Mouse (Mus musculus): ENCODE measurements around the gene Cd177. TPM values are rescaled to one million over a fixed set of nuclear protein-coding genes. Genes with fewer than 3 reads are reported as not detected.
"Not testable (repeated sequence)": the region's sequence is repeated elsewhere in the genome, so short reads cannot be mapped to it uniquely, and the experiment has no call there.

Cd177 gene
- polyA plus RNA-seq, 1 experiment from 2014 or later, result 0.11 TPM

GRCm38 (mm10) chr7:24762574-24762973 lies 2.5 kb upstream of the Cd177 start:
- H3K36me3 ChIP-seq (ENCODE audit: control insufficient read depth, insufficient read depth, low read length), result no peaks in the 10 kb centered on the region
- WGBS, result 95% methylated on average over 8 of the region's 8 CpGs
- no peak for ATAC-seq (ENCODE audit: low read depth)
- H3K4me1 ChIP-seq (ENCODE audit: control insufficient read depth, insufficient read depth, low read length), result no peaks in the 10 kb centered on the region
- no peaks in the 10 kb centered on the region for H3K27me3 ChIP-seq (ENCODE audit: control insufficient read depth, insufficient read depth, low read length)
- no peaks in the 10 kb centered on the region for H3K9me3 ChIP-seq (ENCODE audit: control insufficient read depth, low read length)
- H3K27ac ChIP-seq (ENCODE audit: low read depth, low read length), result no peak overlapping the region
- H3K9ac ChIP-seq (replicated peaks; ENCODE audit: low read depth, low read length), result no peak overlapping the region
- no peak overlapping the region for H3K4me2 ChIP-seq (ENCODE audit: low read depth, low read length)
- H3K4me3 ChIP-seq (ENCODE audit: low read depth, low read length), result no peak overlapping the region

- H3K27me3 ChIP-seq (ENCODE audit: control insufficient read depth, insufficient read depth, low read length), result no peaks in the 10 kb centered on the region
- ATAC-seq (ENCODE audit: low read depth), result no peak
- no peak overlapping the region for H3K9ac ChIP-seq (replicated peaks; ENCODE audit: low read depth, low read length)
- 85% methylated on average over 6 of the region's 6 CpGs for WGBS
- no peaks in the 10 kb centered on the region for H3K36me3 ChIP-seq (ENCODE audit: control insufficient read depth, insufficient read depth, low read length)
- no peaks in the 10 kb centered on the region for H3K4me1 ChIP-seq (ENCODE audit: control insufficient read depth, insufficient read depth, low read length)
- no peak overlapping the region for H3K27ac ChIP-seq (ENCODE audit: low read depth, low read length)
- no peaks in the 10 kb centered on the region for H3K9me3 ChIP-seq (ENCODE audit: control insufficient read depth, low read length)
- no peak overlapping the region for H3K4me3 ChIP-seq (ENCODE audit: low read depth, low read length)
- no peak overlapping the region for H3K4me2 ChIP-seq (ENCODE audit: low read depth, low read length)
These were observed 1.1 kb upstream of the Cd177 start for GRCm38 (mm10) chr7:24761161-24761560.

GRCm38 (mm10) chr7:24758520-24758919 lies 1.6 kb downstream of the Cd177 start:
- no peaks in the 10 kb centered on the region for H3K9me3 ChIP-seq (ENCODE audit: control insufficient read depth, low read length)
- no peaks in the 10 kb centered on the region for H3K4me1 ChIP-seq (ENCODE audit: control insufficient read depth, insufficient read depth, low read length)
- H3K36me3 ChIP-seq (ENCODE audit: control insufficient read depth, insufficient read depth, low read length), result no peaks in the 10 kb centered on the region
- no peak overlapping the region for H3K4me2 ChIP-seq (ENCODE audit: low read depth, low read length)
- H3K27ac ChIP-seq (ENCODE audit: low read depth, low read length), result no peak overlapping the region
- no peak for ATAC-seq (ENCODE audit: low read depth)
- no peaks in the 10 kb centered on the region for H3K27me3 ChIP-seq (ENCODE audit: control insufficient read depth, insufficient read depth, low read length)
- no peak overlapping the region for H3K9ac ChIP-seq (replicated peaks; ENCODE audit: low read depth, low read length)
- H3K4me3 ChIP-seq (ENCODE audit: low read depth, low read length), result no peak overlapping the region
- WGBS, result 92% methylated on average over 1 of the region's 1 CpGs

DNA sequence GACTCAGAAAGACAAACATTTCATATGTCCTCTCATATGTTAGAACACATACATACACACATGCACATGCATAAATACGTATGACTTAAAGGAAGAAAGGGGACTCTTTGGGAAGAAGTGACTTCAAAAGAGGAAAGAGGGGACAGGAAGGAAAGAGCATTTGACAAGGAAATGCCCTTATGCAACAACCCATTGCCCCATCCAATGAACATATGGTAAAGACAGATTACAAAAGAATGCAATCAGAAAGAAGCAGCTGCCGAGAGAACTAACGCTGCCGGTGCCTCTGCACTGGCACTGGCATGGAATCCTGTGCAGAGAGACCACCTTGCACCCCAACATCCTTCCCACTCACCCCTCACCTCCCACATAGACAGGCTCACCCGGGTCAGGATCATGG lies 6.6 kb downstream of the Cd177 start:
- Histone ChIP-seq H3K27ac (ENCODE audit: low read depth, low read length) (no peak overlapping the region), H3K4me1 (ENCODE audit: control insufficient read depth, insufficient read depth, low read length) (no peaks in the 10 kb centered on the region), H3K36me3 (ENCODE audit: control insufficient read depth, insufficient read depth, low read length) (no peaks in the 10 kb centered on the region), H3K27me3 (ENCODE audit: control insufficient read depth, insufficient read depth, low read length) (no peaks in the 10 kb centered on the region), H3K4me3 (ENCODE audit: low read depth, low read length) (no peak overlapping the region), H3K9me3 (ENCODE audit: control insufficient read depth, low read length) (no peaks in the 10 kb centered on the region), H3K4me2 (ENCODE audit: low read depth, low read length) (no peak overlapping the region), H3K9ac (replicated peaks; ENCODE audit: low read depth, low read length) (no peak overlapping the region)
- WGBS, result 77% methylated on average over 5 of the region's 5 CpGs
- no peak for ATAC-seq (ENCODE audit: low read depth)

DNA sequence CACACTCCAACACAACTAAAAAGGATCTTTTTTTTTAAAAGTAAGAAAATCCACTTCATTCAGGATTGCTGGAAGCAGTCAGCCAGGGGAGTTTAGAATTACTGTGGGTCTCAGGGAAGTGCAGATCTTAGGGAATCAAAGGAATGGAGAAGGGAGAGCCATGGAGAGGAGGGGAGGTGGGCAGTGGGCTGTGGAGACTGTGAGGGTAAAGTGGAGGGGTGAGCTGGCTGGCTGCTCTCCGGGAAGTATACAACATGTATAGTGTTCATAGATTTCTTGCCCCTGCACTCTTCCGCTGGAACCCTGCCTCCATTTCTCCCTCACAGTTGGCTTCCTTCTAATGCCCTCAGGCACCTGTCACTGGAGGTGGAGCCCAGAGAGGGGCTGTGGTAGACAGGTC lies 8.5 kb downstream of the Cd177 start:
- ATAC-seq (ENCODE audit: low read depth), result no peak
- no peaks in the 10 kb centered on the region for H3K27me3 ChIP-seq (ENCODE audit: control insufficient read depth, insufficient read depth, low read length)
- H3K4me2 ChIP-seq (ENCODE audit: low read depth, low read length), result no peak overlapping the region
- WGBS, result 77% methylated on average over 2 of the region's 2 CpGs
- H3K9me3 ChIP-seq (ENCODE audit: control insufficient read depth, low read length), result no peaks in the 10 kb centered on the region
- no peak overlapping the region for H3K4me3 ChIP-seq (ENCODE audit: low read depth, low read length)
- no peaks in the 10 kb centered on the region for H3K36me3 ChIP-seq (ENCODE audit: control insufficient read depth, insufficient read depth, low read length)
- no peaks in the 10 kb centered on the region for H3K4me1 ChIP-seq (ENCODE audit: control insufficient read depth, insufficient read depth, low read length)
- no peak overlapping the region for H3K9ac ChIP-seq (replicated peaks; ENCODE audit: low read depth, low read length)
- H3K27ac ChIP-seq (ENCODE audit: low read depth, low read length), result no peak overlapping the region

DNA sequence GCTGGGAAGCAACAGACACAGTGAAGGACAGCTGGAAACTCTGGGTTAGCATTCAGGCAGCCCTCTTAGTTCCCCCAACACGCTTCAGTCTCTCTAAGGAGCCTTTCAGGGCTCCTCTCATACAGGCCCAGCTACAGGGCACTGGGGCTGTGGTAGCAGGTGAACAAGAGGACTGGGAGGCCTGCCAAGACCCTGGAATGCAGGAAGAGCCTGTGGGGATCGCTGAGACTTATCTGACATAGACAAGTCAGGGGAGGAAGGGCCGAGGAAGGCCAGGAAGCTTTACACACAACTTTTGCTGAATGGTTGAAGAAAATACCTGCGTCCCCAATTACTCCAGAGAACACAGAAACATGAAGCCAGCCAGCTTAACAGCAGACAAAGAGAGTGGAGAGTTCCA lies 9.4 kb downstream of the Cd177 start:
- H3K36me3 ChIP-seq (ENCODE audit: control insufficient read depth, insufficient read depth, low read length), result no peaks in the 10 kb centered on the region
- no peak overlapping the region for H3K9ac ChIP-seq (replicated peaks; ENCODE audit: low read depth, low read length)
- WGBS, result 56% methylated on average over 4 of the region's 4 CpGs
- H3K27ac ChIP-seq (ENCODE audit: low read depth, low read length), result no peak overlapping the region
- ATAC-seq (ENCODE audit: low read depth), result no peak
- no peaks in the 10 kb centered on the region for H3K9me3 ChIP-seq (ENCODE audit: control insufficient read depth, low read length)
- H3K27me3 ChIP-seq (ENCODE audit: control insufficient read depth, insufficient read depth, low read length), result no peaks in the 10 kb centered on the region
- H3K4me2 ChIP-seq (ENCODE audit: low read depth, low read length), result no peak overlapping the region
- no peaks in the 10 kb centered on the region for H3K4me1 ChIP-seq (ENCODE audit: control insufficient read depth, insufficient read depth, low read length)
- H3K4me3 ChIP-seq (ENCODE audit: low read depth, low read length), result no peak overlapping the region

GRCm38 (mm10) chr7:24735970-24736670 lies 24.0 kb downstream of the Cd177 start:
- Histone ChIP-seq H3K9me3 (ENCODE audit: control insufficient read depth, low read length) (no peaks in the 10 kb centered on the region), H3K4me3 (ENCODE audit: low read depth, low read length) (no peak overlapping the region), H3K4me1 (ENCODE audit: control insufficient read depth, insufficient read depth, low read length) (no peaks in the 10 kb centered on the region), H3K27me3 (ENCODE audit: control insufficient read depth, insufficient read depth, low read length) (no peaks in the 10 kb centered on the region), H3K9ac (replicated peaks; ENCODE audit: low read depth, low read length) (no peak overlapping the region), H3K36me3 (ENCODE audit: control insufficient read depth, insufficient read depth, low read length) (no peaks in the 10 kb centered on the region), H3K4me2 (ENCODE audit: low read depth, low read length) (peak overlapping the region; percentile 26), H3K27ac (ENCODE audit: low read depth, low read length) (no peak overlapping the region)
- WGBS, result 20% methylated on average over 17 of the region's 17 CpGs
- peak; percentile 75 for ATAC-seq (ENCODE audit: low read depth)

GRCm38 (mm10) chr7:24726808-24727207 lies 33.3 kb downstream of the Cd177 start, which contains the start of gene Gm4763:
Gene Gm4763, minus strand, starts transcription at chr7:24726908.
- not testable (repeated sequence) for H3K9ac ChIP-seq (replicated peaks; ENCODE audit: low read depth, low read length); H3K27me3 ChIP-seq (ENCODE audit: control insufficient read depth, insufficient read depth, low read length); H3K4me2 ChIP-seq (ENCODE audit: low read depth, low read length); H3K4me3 ChIP-seq (ENCODE audit: low read depth, low read length); H3K27ac ChIP-seq (ENCODE audit: low read depth, low read length); H3K36me3 ChIP-seq (ENCODE audit: control insufficient read depth, insufficient read depth, low read length); ATAC-seq (ENCODE audit: low read depth); H3K9me3 ChIP-seq (ENCODE audit: control insufficient read depth, low read length); H3K4me1 ChIP-seq (ENCODE audit: control insufficient read depth, insufficient read depth, low read length)
- WGBS, result 90% methylated on average over 11 of the region's 11 CpGs

DNA sequence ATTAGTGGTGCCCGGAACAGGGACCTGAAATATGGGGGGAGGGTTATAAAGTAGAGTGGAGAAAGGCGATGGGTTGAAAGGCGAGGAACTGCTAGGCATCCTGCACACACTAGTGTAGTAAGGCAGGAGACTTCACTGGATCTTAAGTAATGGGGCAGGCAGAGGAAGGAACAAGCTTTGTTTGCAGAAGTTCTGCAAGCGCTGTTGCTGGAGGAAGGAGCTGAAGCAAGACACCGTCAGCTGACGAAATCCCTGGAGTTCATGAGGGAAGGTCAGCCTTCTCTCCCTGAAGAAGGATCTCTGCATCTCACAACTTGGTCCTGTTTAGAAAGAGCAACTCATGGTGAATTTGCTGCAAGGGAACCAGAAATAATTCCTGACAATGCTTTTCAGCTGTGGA lies 45.1 kb downstream of the Cd177 start:
- H3K4me1 ChIP-seq (ENCODE audit: control insufficient read depth, insufficient read depth, low read length), result no peaks in the 10 kb centered on the region
- H3K4me2 ChIP-seq (ENCODE audit: low read depth, low read length), result no peak overlapping the region
- no peak for ATAC-seq (ENCODE audit: low read depth)
- H3K27ac ChIP-seq (ENCODE audit: low read depth, low read length), result no peak overlapping the region
- H3K27me3 ChIP-seq (ENCODE audit: control insufficient read depth, insufficient read depth, low read length), result no peaks in the 10 kb centered on the region
- H3K9ac ChIP-seq (replicated peaks; ENCODE audit: low read depth, low read length), result no peak overlapping the region
- no peaks in the 10 kb centered on the region for H3K36me3 ChIP-seq (ENCODE audit: control insufficient read depth, insufficient read depth, low read length)
- no peak overlapping the region for H3K4me3 ChIP-seq (ENCODE audit: low read depth, low read length)
- no peaks in the 10 kb centered on the region for H3K9me3 ChIP-seq (ENCODE audit: control insufficient read depth, low read length)
- WGBS, result 81% methylated on average over 6 of the region's 6 CpGs

Data from neural tube, embryonic 14.5 days (tissue).